Mouse (Mus musculus) ES-Bruce4 (cell line): ENCODE data around the gene Etfb.

Experiments used
- CTCF ChIP-seq: IDR thresholded peaks from one replicate; pipeline ENCODE4 v1.8.1; 2011; ENCODE audit warnings: low read depth, low read length
- EP300 ChIP-seq: IDR thresholded peaks from 2 replicates; pipeline ENCODE4 v1.6.1; 2011; ENCODE audit warnings: low read depth, low read length; ENCODE audit not compliant: insufficient read depth
- POLR2A ChIP-seq: IDR thresholded peaks from one replicate; pipeline ENCODE4 v1.8.1; 2011; ENCODE audit warnings: low read length; ENCODE audit not compliant: insufficient read depth

- no peak for TF ChIP-seq CTCF
- TF ChIP-seq POLR2A: no peak
- TF ChIP-seq EP300: no peak
Measured at GRCm38 (mm10) chr7:43476376-43476775, 32.5 kb downstream of the Etfb start.
